Mouse (Mus musculus): ENCODE measurements around the gene Dcun1d2. TPM values are rescaled to one million over a fixed set of nuclear protein-coding genes. Genes with fewer than 3 reads are reported as not detected.

The Dcun1d2 gene
- polyA plus RNA-seq, 2 experiments from 2014 or later: 23.6 to 27.6 TPM

DNA sequence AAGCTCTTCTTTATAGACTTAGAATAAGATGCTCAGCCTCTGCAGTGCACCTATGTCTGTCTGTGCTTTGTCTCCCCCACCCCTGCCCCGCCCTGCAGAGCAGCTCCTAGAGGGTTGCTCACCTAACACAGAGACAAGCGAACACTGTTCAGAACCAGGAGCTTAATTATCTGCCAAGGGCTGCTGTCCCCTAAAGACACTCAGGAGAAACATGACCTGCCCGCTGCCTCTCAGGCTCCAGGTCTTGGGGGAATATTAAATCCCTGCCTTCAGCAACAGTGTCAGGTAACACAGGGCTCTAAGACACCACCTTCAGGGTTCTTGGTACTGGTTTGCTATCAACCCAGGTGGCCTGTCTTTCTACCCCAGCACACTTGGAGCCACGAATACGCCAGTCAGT lies 34.5 kb downstream of the Dcun1d2 start:
- ATAC-seq: no peak

DNA sequence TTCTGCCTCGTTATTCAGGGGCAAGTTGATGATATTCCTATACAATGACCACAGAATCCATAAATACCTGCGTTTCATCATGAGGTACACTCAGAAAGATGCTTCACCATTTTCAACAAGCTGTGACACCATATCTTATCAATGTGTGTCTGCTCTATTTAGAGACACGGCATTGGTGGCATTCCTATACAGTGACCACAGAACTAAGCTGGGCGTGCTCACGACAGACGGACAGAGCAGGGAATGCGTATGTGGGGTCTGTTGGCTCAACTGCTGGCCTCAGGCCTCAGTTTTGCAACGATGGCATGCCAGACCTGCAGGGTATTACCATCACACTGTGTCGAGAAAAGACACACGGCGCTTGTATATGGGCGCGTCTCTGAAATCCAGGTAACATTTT lies 35.1 kb downstream of the Dcun1d2 start:
- no peak for ATAC-seq

DNA sequence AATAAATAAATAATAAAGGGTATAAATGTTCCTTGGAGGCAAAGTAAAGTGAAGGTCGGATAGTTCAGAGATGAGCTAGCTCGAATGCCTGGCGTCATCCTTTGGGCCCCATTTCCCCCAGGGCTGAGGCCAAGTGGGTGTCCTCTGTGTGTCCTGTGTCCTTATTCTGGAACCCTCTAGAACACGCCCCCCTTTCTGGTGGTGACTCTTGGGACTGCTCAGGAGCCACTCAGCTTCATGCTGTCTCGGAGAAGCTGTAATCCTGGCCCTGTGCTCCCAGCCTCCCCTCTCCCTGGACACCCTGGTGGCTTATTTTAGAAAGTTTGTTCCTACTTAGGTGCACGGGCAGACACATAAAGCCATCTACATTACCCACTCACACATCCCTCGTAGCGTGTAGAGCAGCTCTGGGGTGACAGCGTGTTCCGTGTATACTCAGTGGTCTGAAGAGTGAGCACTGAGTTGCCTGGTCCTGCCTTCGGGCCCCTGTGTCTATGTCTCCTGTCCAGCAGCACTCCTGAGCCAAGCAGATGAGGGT lies 43.5 kb downstream of the Dcun1d2 start:
- no peak for ATAC-seq

DNA sequence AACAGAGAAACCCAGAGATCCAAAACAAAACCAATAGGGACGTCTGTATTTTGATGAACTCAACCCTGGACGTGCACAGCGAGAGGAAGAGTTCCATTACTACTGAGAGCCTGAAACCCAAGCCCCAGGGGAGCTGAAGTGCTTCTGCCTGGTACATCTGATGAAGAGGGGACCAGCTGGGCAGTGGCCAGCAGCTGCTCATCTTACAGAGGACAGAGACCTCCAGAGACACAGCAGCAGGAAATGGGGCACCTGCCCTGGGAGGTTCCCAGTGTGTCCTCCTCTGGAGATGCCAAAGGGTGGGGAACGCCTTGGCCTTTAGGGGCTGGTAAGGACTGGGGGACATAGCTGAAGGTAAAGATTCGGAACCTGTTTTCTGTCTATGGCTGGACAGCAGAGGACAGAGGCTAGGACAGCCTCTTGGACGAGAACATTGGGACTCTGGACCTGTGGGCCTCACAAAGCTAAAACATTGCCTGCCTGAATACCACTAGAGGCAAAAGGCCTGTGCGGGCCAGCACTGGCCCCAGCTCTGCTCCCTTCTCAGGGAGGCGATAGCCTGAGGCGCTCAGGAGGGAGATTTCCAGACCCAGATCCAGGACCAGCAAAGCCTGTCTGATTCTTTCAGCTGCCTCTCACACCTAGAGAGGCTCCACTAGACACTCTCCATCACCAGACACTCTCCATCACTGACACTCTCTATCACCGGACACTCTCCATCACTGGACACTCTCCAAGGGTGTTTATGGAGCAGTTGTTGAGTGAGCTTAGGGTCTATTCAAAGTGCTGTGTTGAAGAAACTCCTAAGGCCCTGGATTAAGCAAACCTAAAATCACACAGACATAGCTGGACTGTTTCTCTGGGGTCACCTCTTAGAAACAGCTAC lies 44.7 kb downstream of the Dcun1d2 start:
- ATAC-seq: no peak

DNA sequence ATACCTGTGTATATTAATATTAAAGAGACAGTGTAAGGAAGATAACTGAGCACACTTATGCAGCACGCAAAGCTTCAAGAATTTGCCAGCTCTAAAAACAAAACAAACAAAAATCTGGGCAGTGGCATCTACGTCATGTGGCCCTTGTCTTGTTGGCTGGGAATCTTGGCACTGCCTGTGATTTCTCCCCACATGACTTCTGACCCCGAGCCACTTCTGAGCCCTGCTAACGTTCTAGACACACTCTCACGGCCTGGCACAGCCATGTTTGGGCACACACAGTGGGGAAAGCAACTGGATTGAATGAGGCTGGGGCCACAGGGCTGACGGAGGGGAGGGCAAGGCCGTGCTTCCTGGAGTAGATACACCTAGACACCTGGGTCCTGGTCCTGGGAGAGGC lies 47.2 kb downstream of the Dcun1d2 start:
- ATAC-seq: no peak

DNA sequence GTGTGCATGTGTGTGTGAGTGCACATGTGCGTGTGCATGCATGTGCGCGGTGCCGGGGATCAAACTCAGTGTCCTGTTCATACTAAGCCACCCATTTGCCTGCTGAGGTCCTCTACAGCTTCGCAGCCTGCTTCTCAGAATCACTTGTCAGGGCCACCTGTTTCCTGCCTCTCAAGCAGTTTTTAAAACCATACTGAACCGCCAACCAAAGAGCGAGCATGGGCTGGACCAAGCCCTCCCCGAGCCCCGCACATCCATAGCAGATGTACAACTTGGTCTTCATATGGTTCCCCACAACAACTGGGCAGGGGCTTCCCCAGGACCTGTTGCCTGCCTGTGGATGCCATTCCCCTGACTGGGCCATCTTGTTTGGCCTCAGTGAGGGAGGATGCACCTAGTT lies 47.9 kb downstream of the Dcun1d2 start:
- no peak for ATAC-seq

DNA sequence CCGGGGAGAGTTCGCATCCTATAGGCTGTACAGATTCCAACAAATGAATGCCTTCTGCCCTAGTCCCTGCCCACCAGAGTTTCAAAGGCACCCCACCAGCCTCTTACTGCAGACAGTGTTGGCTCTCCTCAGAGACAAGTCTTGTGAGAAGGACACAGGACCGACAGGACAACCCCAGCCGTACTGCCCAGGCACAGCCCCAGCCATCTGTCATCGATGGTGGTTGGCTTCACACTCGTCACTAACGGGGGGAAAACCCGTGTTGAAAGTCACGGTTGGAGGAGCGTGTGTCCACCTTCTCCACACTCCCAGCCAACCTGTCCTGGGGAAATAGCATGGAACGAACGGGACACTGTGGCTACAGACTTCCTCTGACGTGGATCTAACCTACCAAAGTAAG lies 53.1 kb downstream of the Dcun1d2 start:
- no peak for ATAC-seq

DNA sequence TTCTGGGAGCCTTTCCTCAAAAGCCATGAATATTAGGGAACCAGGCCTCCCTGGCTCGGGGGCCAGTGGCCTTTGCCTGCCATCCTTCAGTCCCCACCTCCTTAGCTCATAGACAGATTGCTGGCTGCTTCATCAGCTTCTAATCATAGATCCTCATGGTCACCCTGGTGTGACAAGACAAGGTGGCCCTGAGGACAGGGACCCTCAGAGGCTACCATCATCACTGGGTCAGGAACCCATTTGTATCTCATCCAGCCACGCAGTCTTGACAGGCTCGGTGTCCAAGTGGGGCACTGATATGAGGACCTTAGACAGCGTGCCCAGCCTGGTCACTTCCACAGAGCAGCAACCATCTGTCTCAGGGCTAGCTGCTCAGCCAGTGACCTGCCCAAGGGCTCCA lies 57.5 kb downstream of the Dcun1d2 start:
- ATAC-seq: no peak

DNA sequence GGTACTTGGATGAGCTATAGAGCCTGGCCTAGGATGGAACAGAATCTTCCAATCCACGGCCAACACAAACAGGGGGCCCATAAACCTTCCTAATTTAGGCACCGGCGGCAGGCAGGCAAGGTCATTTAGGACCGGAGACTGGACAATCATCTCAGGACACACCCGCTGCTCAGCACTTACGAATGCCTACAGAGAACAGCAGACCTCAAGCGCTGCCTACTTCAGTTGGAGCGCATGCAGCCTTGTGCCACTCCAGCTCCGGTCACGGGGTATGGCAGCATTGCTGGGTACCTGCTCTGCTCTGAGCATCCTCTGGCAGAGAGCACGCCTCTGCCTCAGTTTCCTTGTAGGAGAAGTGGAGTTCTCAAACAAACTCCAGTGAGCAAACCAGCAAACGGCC lies 58.1 kb downstream of the Dcun1d2 start:
- no peak for ATAC-seq

DNA sequence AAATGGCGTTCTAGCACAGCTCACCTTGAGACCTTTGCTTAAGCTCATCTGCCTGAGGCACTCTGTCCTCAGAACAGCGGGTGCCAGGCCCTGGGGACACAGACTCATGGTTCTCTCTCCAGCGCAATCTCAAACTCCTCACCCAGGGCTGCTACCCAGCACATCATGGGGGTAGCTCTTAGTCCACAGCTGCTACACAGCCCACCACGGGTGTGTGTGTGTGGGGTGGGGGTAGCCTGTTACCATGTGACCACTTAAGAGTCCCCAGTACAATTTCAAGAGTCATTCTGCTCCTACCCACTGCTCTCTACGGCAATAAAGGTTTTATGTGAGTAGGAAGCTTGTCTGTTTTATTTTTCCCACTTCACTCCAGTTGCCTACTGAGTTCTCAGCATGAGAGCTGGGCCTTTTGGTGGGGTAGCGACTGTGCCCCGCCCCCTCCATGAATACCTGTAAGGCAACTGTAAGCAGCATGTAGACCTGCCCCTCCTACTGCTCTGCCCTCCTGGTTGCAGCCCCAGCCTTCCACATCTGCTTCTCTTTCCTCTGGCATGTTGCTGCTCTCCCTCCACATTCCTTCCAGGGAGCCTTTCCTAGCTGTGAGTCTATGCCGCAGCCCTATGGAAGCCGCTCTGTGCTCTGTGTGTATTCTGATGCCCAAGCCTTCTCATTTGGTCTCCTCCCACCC lies 58.9 kb downstream of the Dcun1d2 start:
- no peak for ATAC-seq

DNA sequence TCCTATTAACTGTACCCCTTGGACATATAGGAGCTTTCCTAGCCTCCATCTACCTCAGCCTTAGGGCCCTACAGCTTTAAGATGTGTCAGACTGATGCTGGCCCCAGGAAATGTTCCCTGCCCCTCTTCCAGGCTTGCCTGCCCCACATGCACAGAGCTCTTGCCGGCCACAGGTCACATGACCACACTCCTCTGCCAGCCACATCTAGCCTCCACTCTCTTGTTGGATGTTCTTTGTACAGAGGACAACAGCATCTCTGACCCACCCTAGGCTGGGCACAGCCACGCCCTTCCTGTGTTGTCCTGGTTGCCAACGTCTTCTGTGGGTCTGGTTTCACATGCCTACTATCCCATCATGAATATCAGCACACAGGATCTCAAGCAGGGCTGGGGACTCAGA lies 60.7 kb downstream of the Dcun1d2 start:
- no peak for ATAC-seq

DNA sequence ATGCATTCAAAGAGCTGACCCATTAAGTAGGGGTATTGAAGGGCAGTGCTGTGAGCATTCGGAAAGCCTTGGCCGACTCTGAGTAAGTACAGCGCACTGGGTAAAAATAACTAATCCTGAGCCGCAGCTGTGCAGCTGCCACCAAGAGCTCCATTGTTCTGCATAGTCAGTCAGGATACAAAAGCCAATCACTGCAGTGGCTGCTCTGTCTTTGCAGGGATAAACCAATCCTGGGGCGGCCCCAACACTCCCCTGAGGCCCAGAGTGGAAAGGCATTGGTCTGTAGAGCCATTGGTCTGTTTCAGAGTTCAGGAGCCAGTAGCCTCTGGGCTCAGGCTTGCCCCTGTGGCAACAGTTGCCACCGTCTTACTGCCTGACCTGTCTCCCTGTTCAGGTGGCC lies 61.6 kb downstream of the Dcun1d2 start:
- ATAC-seq: no peak

DNA sequence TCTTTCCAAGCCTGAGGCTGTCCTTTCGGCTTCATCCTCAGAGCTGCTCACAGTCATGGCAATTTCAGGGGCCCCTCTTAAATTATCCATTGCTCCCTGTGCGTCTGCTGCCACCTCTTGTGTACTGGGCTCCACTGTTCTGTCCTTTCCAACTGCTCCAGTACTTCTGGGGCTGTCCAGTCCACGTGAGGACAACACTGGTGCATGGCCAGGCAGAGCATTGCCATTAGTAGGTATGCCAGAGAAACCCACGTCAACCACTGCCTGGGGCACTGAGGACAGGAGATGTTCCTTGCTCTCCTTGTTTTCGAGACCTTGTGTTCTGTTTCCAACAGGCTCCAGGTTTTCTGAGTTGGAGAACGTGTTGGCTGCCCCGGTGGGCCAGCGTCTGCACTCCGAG lies 63.5 kb downstream of the Dcun1d2 start:
- no peak for ATAC-seq

DNA sequence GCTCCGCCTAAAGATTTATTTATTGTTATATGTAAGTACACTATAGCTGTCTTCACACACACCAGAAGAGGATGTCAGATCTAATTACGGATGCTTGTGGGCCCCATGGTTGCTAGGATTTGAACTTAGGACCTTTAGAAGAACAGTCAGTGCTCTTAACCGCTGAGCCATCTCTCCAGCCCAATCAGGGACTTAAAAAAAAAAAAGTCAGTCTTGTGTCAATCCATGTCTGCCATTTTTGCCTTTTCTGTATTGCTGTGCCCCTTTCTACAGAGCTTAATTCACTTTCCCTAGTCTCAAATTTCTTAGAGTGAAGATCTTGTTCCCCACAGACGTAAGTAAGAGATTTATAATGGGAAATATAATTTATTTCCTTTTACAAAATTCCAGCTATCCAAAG lies 69.5 kb downstream of the Dcun1d2 start:
- no peak for ATAC-seq

DNA sequence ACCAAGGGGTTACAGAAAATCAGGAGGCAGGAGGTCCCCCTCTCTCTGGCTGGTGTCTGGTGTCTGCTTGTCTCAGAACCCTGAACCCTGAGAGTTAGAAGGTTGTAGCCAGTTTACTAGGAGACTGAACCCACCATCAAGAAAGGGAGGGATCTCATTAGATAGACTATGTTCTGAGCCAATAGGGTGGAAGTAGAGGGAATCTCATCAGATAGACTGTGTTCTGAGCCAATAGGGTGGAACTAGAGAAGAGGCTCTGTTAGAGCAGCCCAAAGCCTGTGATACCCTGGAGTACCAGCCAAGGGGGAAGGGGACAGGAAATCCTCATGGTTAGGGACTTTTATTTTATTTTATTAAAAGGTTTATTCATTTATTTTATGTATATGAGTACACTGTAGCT lies 69.9 kb downstream of the Dcun1d2 start:
- no peak for ATAC-seq

DNA sequence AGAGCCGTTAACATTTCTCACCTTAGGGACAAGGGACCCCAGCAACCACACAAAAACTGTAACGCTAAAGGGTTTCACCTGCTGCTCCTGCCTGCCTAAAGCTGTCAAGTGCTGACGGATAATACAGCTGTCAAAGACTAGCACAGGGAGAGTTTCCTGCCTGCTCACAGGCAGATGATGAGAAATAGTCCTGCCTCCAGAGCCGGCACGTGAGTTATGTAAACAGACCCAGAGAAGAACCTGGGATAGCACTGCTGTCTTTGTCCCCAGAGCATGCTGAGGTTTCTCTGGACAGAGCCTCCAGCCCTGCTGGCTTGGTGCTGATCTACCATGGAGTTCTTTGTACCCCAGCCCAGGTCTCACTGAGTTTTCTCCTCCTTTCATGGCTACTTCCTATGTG lies 70.8 kb downstream of the Dcun1d2 start:
- no peak for ATAC-seq

DNA sequence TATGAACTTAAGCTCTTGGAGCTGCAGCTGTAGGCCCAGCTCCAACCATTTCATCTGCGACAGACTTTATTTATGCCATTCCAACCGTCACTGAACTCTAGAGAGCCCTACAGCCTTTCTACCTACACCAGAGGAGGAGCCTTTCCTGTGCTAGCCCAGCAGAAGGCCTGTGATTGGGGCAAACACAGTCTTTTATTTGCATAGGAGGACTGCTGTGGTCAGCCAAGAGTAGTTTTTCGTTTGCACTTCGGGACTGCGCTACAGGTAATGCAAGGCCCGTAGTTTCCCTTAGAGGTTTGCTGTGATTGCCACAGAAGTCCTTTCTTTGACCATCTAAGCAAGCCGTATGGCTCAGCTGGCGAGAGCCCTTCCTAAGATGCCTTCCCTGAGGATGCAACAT lies 71.5 kb downstream of the Dcun1d2 start:
- ATAC-seq: no peak

DNA sequence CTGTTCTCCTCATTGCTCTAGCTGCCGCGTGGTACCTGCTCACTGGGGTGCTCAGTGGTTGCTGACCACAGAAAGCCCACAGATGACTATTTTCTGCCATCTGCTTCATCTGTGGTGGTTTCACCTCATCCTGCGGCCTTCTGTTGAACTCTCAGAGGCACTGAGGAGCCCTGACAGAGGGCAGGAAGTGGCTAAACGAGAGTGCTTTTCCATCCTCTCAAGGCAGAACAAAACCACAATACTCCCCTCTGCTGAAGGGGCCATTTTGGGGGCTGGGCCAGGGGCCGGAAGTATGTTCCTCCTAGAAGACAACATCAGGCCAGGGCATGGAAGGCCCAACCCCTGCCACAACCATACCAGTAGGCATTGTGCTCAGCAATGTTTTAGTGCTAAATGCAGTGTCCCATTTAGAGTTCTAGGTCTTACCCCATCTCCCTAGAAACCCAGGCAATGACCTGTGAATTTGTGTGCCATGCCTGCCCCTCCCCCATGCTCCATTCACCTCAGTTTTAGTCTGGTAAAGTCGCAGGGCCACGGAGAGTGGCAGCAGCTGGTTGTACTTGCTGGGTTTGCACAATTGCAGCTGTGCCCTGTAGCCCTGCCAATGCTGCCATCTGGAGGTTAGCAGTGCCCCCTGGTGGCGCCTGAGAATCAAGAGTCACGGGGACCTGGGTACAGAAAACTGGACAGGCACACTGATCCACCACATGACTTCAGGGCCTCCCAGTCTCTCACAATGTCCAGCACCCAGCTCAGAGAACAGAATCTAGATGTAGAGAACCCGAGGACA lies 74.3 kb downstream of the Dcun1d2 start:
- peak; percentile 95 for ATAC-seq

DNA sequence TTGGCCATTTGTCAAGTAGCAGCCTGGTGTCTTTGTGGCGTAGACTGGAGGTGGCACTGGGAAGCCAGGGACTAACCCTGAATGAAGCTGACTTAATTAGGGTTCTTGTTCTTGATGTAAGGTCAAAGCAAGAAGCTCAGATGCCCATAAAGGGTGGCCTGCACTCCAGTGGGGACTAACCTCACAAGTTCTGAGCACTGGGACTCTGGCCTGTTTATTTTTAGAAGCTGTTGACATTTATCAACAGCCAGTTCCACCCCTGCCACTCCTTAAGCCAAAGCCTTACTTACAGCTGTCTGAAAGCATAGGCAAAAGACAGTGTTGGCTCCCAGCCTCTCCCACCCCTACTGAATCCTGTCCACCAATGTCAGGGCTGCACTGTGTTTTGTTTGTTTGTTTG lies 78.2 kb downstream of the Dcun1d2 start:
- no peak for ATAC-seq

DNA sequence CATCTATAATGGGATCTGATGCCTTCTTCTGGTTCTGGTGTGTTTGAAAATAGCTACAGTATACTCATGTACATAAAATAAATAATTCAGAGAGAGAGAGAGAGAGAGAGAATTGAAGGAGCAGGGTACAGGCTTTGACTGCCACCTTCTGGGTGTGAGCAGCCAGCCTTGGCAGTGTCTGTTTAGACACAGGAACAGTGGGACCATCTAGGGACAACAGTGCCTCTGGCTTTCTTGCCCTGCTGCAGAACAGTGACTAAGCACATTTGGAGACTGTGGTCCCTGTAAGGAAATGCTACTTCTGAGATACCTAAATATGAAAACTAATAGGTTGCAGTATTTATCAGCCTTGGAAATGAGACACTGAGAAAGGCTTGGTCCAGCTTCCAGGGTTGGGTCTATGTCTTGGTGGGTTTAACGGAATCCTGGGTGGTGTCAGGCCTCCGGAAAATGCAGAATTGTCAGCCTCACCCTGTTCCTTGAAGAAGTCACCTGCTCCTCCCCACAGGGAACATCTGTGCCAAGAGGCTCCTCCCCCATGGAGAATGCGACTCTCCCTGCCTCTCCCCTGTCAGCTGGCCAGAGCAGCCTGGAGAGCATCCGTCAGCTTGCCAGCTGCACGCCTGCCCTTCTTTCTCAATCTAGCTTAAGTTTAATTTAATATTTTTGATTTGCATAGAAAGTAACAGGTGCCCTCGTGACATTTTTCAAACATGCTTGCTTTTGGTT lies 79.1 kb downstream of the Dcun1d2 start:
- ATAC-seq: no peak

DNA sequence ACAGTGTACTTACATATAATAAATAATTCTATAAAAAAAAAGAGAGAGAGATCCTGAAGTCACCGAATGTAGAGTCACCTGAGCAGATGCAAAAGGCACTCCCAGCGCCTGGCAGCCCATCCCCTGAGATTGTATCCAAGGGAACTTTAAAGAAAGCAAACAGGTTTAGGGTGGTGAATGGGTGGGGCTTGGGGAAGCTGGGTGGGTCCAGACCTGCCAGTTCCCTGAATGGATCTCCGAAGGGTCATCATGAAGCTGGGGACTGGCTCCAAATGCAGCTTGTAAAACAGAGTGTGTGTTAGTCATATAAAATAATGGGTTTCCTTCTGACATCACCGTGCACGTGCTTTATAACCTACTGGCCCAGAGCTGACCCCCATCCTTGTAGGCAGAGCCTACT lies 81.6 kb downstream of the Dcun1d2 start:
- ATAC-seq: no peak

All from CD4-positive, CD25-positive, alpha-beta regulatory T cell, adult 4 months (primary cell).